Mouse (Mus musculus): ENCODE measurements around the gene Yipf2.
A peak's percentile ranks its signal among the peaks of the same experiment; 100 is the strongest.

Gene Yipf2

GRCm38 (mm10) chr9:21592703-21593121 is at the start of gene Yipf2, which contains the start of gene Timm29:
TSS of gene Yipf2 (minus strand) at chr9:21592828.
TSS of gene Timm29 (plus strand) at chr9:21592722.
- peak; percentile 90 to 92 for DNase-seq

DNA sequence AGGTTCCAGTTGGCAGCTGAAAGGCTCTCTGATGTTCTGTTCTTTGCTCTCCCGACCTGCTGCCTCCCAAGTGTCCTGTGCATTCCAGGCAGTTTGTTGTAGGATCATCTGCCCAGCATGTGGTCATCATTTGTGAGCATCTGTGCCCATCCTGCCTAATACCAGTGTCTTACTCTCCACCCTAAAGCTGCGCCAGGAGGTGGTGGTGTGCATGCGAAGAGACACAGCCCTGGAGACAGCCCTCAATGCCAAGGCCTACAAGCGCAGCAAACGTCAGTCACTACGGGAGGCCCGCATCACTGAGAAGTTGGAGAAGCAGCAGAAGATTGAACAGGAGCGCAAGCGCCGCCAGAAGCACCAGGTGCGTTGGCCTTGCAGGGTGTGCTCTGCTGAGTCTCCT is 46.4 kb upstream of the Yipf2 start:
- peak; percentile 59 to 61 for DNase-seq

GRCm38 (mm10) chr9:21635639-21636038 is 43.0 kb upstream of the Yipf2 start:
- DNase-seq = peak in 1 of 2 experiments; percentile 52

DNA sequence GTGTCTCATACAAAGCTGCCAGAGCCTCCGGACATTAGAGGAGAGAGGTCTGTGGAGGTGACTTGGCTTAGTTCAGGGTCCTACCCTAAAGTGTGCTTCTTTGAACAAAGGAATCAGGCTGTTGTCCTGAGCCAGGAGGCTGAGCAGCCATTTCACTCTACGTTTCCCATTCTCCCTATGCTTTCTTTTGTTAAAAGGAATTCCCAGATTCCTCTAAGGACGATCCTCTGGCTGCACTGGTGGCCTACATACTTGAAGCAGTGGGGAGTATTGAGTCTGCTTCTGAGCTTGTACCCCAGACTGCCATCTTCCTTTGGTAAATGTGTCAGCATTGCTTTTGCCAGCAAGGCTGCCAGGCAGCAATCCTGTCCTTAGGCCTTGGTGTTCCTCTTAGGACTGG is 40.5 kb upstream of the Yipf2 start:
- DNase-seq = no peak

DNA sequence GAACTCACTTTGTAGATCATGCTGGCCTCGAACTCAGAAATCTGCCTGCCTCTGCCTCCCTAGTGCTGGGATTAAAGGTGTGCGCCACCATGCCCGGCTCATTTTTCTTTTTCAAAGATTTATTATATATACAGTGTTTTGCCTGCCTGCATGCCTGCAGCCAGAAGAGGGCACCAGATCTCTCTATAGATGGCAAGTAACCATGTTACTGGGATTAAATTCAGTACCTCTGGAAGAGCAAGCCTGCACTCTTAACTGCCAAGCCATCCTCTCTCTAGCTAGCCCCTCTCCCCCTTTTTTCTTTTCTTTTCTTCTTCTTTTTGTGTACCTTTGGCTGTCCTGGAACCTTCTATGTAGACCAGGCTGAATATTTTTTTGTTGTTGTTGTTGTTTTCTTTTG is 38.0 kb upstream of the Yipf2 start:
- DNase-seq = peak; percentile 72 to 73

DNA sequence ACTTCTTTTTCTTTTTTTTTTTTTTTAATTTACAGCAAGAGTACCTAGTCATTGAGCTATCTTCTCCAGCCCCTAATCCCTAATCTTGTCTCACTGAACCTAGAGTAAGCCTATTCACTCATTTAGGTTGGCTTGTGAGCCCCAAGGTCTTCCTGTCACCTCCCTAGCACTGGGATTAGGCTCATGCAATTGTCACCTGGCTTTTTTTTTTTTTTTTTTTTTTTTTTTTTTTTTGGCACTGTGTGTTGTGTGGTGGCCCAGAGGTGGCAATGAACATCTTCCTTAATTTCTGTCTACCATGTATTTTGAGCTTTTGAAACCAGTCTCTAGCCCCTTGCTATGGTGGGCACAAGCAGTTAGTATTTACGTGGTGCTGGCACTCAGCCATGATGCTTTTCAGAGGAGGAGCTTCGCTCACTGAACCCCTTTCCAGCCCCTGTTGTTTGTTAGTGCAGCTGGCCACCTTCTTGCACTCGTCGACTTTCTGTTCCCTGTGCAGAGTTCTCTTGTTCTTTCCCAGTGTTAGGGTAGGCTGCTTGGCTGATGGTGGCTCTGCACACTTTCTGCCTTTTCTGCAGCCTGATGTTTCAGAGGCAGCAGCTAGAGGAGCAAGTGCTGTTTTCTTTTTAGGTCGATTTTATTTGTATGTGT is 34.6 kb upstream of the Yipf2 start:
- DNase-seq = no peak

DNA sequence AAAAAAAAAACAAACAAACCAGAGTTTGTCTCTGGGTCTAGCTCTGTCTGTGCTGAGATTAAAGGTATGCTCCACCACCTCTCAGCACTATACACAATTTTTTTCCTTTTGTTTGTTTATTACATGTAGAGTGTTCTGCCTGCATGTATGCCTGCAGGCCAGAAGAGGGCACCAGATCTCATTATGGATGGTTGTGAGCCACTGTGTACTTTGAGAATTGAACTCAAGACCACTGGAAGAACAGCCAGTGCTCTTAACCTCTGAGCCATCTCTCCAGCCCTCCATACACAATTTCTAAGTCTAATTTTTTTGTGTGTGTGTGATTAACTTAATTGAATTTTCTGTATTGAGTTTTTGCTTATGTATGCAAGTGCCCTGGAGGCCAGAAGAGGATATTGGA is 33.9 kb upstream of the Yipf2 start:
- no peak for DNase-seq

DNA sequence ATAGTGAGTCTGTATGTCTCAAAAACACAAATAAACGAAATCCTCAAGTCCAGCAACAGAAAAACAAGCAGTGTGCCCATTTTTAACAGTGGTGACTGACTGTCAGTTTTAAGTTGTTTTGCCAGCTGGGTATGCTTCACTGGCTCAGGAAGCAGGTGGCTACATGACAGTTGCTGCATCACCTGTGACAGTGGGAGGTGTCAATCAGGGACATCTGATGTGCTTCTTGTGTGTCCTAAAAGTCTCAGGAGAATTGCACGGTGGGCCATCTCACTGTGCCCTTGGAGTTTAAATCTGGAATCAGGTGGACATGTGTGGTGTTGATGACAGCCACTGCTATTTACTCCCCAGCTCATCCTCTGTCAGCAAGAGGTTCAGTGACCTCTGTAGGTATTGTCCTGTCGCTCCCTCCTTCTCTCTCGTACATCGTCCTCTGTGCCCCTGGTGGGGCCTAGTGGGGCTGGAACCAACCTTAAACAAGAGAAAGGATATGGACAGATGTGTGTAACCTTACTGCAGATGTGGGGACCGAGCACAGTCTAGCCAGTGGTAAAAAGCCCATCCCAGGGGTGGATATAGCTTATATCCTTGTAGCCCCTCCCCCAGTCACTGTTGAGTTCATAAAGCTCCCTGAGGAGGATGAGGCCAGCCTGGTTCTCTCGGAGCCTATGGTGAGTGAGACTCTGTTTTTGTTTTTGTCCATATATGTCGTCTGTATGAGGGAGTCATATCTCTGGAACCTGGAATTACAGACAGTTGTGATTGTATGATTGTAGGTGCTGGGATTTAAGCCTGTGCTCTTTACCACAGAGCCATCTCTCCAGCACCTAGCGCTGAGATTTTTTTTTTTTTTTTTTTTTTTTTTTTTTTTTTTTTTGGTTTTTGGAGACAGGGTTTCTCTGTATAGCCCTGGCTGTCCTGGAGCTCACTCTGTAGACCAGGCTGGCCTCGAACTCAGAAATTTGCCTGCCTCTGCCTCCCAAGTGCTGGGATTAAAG is 33.0 kb upstream of the Yipf2 start:
- DNase-seq = no peak

- DNase-seq = no peak
Observed at GRCm38 (mm10) chr9:21622676-21623075, 30.0 kb upstream of the Yipf2 start.

- no peak for DNase-seq
Observed at GRCm38 (mm10) chr9:21620229-21620628, 27.6 kb upstream of the Yipf2 start.

DNA sequence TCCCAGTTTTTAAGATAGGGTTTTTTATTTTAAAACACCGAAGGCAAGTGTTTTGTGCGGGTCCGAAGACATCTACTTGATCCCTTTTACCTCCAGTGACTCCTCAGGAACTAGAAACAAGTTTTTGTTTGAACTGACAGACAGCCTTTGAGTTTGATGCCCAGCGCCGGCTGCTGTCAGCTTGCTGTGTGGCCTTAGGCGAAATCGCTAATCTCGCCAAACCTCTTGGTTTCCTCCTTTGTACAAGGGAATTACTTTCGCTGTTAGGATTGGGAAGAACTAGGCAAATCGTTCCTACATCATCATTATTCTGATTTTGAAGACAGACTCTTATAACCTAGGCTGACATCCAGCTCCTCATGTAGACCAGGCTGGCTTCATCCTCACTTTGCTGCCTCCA is 24.4 kb upstream of the Yipf2 start:
- peak in 1 of 2 experiments; percentile 26 for DNase-seq

GRCm38 (mm10) chr9:21616232-21616781 is 23.7 kb upstream of the Yipf2 start:
- DNase-seq = peak; percentile 82 to 91

GRCm38 (mm10) chr9:21615617-21616231 is 23.1 kb upstream of the Yipf2 start, which contains the start of gene Smarca4:
TSS of gene Smarca4 (plus strand) at chr9:21616169.
- DNase-seq = peak; percentile 99 to 100

GRCm38 (mm10) chr9:21614864-21615616 is 22.4 kb upstream of the Yipf2 start:
- DNase-seq = no peak

DNA sequence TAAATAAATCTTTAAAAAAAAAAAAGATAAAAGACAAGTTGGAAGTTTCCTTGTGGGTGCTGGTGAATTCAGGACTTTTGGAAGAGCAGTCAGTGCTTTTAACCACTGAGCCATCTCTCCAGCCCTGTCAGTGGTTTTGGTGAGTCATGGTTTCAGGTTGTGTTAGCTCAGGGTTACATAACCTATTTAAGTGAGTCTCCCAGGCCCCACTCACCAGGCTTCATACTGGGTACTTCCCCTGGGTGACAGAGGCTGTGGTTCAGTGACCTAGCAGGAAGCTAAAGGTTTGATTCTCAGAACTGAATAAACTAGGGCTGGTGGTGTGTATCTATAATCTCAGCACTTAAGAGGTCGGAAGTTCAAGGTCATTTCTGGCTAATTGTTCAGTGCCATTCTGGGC is 17.2 kb upstream of the Yipf2 start:
- DNase-seq = no peak

GRCm38 (mm10) chr9:21606648-21607047 is 14.0 kb upstream of the Yipf2 start:
- no peak for DNase-seq

GRCm38 (mm10) chr9:21605865-21606264 is 13.2 kb upstream of the Yipf2 start:
- DNase-seq = no peak

DNA sequence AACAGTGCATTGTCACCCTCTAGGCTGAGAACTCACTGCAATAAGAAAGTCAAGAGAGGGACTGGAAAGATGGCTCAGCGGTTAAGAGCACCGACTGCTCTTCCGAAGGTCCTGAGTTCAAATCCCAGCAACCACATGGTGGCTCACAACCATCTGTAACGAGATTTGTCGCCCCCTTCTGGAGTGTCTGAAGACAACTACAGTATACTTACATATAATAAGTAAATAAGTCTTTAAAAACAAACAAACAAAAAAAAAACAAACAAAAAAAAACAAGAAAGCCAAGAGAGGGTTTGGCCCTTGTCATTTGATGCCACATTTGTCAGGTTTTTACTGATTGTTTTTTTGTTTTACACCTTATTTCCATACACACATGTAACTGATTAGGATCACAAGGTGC is 11.5 kb upstream of the Yipf2 start:
- no peak for DNase-seq

- peak; percentile 72 to 84 for DNase-seq
Observed at GRCm38 (mm10) chr9:21601722-21602399, 9.2 kb upstream of the Yipf2 start.

GRCm38 (mm10) chr9:21601073-21601472 is 8.4 kb upstream of the Yipf2 start:
- DNase-seq = no peak

- DNase-seq = no peak
Observed at GRCm38 (mm10) chr9:21600186-21600585, 7.6 kb upstream of the Yipf2 start.

DNA sequence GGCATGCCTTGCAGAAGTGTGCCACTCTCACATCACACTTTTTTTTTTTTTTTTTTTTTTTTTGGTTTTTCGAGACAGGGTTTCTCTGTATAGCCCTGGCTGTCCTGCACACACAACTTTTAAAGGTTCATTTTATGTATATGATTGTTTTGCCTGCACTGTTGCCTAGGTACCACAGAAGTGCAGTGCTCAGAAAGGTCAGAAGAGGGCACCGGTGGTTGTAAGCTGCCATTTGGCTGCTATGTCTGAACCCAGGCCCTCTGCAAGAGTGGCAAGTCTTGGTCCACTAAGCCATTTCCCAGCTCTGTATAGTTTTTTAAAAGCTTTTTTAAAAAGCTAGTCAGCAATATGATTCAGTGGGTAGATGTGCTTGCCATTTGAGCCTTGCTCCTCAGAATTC is 5.6 kb upstream of the Yipf2 start:
- DNase-seq = peak in 1 of 2 experiments; percentile 40

Measured in cerebellum, adult 18-20 months (tissue).